Mouse (Mus musculus): ENCODE results near the gene Col18a1. TPM values are rescaled to one million over a fixed set of nuclear protein-coding genes. Genes with fewer than 3 reads are reported as not detected.
A peak's percentile ranks its signal among the peaks of the same experiment; 100 is the strongest.

Col18a1 gene
- polyA plus RNA-seq, 1 experiment from 2014 or later, result 107 TPM

DNA sequence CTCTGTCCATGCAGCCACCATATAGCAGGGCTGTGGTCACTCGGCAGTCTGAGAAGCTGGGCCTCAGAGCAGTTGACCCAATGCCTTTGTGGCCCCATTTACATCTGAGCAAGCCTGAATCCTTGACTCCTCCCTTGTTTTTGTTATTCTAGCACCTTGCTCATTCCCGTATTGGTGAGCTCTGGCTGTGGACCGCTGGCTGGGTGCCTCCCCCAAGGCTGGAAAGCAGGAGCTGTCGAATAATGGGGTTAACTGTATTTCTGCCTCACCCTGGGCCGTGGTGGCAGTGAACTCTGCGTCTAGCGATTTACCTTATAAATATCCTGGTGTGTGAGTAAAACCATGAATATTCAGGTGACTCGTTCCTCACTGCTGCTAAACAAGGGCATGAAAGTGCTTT, 149.8 kb downstream of the Col18a1 start:
- Histone ChIP-seq H3K9me3 (no peaks in the 10 kb centered on the region), H3K27ac (no peak overlapping the region), H3K27me3 (replicated peaks) (no peaks in the 10 kb centered on the region), H3K4me3 (no peak overlapping the region), H3K4me2 (replicated peaks) (no peak overlapping the region), H3K9ac (no peak overlapping the region), H3K4me1 (no peaks in the 10 kb centered on the region), H3K36me3 (no peaks in the 10 kb centered on the region)
- WGBS, result 31% methylated on average over 8 of the region's 8 CpGs
- ATAC-seq (ENCODE audit: low FRiP score, low read depth), result no peak

DNA sequence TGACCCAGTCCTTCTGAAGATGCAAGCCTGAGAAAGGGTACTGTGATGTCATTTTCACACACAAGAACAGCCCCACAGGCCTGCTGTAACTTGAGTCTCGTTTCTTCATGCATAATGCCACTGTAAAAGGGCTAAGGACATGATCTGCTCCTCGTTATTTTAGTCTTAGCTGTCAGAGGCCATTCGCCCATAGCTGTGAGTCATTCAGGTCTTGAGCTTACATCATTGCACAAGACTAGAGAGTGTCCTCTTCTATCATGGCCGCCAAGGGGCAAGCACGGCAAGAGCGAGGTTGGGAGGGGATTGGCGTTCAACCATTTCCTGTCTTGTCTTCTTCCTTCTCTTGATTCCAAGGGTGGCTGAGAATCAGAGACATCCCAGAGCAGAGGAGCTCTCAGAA, 150.3 kb downstream of the Col18a1 start:
- H3K9me3 ChIP-seq, result no peaks in the 10 kb centered on the region
- H3K9ac ChIP-seq, result no peak overlapping the region
- no peak overlapping the region for H3K4me2 ChIP-seq (replicated peaks)
- WGBS, result 90% methylated on average over 7 of the region's 7 CpGs
- no peak overlapping the region for H3K4me3 ChIP-seq
- no peaks in the 10 kb centered on the region for H3K4me1 ChIP-seq
- H3K36me3 ChIP-seq, result no peaks in the 10 kb centered on the region
- no peak overlapping the region for H3K27ac ChIP-seq
- no peaks in the 10 kb centered on the region for H3K27me3 ChIP-seq (replicated peaks)
- ATAC-seq (ENCODE audit: low FRiP score, low read depth), result no peak

DNA sequence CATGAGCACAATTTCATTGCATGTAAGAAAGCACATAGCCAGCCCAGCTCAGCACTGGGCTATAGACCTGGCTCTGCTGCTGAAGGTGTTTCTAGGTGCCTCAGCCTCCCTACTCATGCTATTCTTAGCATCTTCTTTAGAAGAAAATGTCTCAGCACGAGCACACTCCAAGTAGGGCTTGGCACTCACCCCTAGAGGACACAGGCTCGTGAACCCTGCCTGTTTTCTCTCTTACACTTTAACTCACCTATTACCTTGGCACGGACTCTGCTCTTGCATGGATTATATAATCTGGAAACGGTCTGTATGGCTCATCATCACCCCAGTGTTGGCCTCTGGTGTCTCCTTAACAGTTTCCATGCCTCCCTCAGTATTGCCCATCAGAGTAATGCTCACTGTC, 154.7 kb downstream of the Col18a1 start:
- no peak for ATAC-seq (ENCODE audit: low FRiP score, low read depth)
- WGBS, result 91% methylated on average over 4 of the region's 4 CpGs
- H3K27me3 ChIP-seq (replicated peaks), result no peaks in the 10 kb centered on the region

DNA sequence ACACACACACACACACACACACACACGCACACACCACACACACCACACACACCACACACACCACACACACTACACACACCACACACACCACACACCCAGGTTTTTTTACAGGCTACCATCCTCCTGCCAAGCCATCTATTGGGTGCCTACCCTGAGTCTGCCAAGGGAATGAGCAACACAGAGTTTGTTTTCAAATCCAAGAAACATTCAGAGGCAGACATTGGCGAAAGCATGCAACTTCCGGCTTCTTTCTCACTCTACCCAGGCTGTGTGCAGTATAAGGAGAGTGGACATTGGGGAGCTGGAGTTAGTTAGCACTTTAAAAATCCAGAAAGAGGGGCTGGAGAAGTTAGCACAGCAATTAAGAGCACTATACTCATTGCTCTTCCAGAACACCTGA, 157.7 kb downstream of the Col18a1 start:
- Histone ChIP-seq H3K27ac (no peak overlapping the region), H3K4me1 (peaks cover 12% of the 10 kb centered on the region), H3K27me3 (replicated peaks) (no peaks in the 10 kb centered on the region), H3K4me3 (no peak overlapping the region), H3K4me2 (replicated peaks) (no peak overlapping the region), H3K9ac (no peak overlapping the region), H3K36me3 (no peaks in the 10 kb centered on the region), H3K9me3 (no peaks in the 10 kb centered on the region)
- 93% methylated on average over 3 of the region's 3 CpGs for WGBS
- no peak for ATAC-seq (ENCODE audit: low FRiP score, low read depth)

More for the DNA sequence above, 154.7 kb downstream of the Col18a1 start:
- H3K9ac ChIP-seq, result no peak overlapping the region
- peaks cover 12% of the 10 kb centered on the region for H3K4me1 ChIP-seq
- H3K4me2 ChIP-seq (replicated peaks), result no peak overlapping the region
- H3K4me3 ChIP-seq, result no peak overlapping the region
- no peaks in the 10 kb centered on the region for H3K36me3 ChIP-seq
- no peaks in the 10 kb centered on the region for H3K9me3 ChIP-seq
- H3K27ac ChIP-seq, result no peak overlapping the region

DNA sequence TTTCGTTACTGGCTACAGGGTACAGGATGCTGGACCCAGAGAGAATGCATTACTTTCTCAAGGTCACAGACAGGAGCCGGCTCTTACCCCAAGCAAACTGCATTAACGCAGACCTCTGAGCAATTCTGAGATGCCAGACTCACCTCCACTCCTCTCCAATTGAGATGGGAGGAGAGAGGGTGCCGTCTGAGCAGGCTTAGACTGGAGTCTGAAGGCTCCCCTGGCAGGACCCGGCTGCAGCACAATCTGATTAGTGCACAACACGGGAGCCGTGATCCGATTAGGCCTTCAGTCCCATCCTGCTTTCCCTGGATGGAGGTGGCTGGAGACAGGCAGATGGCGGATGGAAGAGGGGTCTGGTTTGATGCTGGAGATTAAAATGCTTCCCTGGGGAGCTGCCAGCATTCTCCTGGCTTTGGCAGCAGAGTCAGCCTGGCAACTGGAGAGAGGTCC, 158.2 kb downstream of the Col18a1 start:
- Histone ChIP-seq H3K4me3 (no peak overlapping the region), H3K4me1 (peaks cover 12% of the 10 kb centered on the region), H3K9ac (no peak overlapping the region), H3K27me3 (replicated peaks) (no peaks in the 10 kb centered on the region), H3K27ac (no peak overlapping the region; the same call in 1 of the 2 replicates), H3K9me3 (no peaks in the 10 kb centered on the region), H3K4me2 (replicated peaks) (no peak overlapping the region), H3K36me3 (no peaks in the 10 kb centered on the region)
- 34% methylated on average over 9 of the region's 9 CpGs for WGBS
- ATAC-seq (ENCODE audit: low FRiP score, low read depth), result no peak

DNA sequence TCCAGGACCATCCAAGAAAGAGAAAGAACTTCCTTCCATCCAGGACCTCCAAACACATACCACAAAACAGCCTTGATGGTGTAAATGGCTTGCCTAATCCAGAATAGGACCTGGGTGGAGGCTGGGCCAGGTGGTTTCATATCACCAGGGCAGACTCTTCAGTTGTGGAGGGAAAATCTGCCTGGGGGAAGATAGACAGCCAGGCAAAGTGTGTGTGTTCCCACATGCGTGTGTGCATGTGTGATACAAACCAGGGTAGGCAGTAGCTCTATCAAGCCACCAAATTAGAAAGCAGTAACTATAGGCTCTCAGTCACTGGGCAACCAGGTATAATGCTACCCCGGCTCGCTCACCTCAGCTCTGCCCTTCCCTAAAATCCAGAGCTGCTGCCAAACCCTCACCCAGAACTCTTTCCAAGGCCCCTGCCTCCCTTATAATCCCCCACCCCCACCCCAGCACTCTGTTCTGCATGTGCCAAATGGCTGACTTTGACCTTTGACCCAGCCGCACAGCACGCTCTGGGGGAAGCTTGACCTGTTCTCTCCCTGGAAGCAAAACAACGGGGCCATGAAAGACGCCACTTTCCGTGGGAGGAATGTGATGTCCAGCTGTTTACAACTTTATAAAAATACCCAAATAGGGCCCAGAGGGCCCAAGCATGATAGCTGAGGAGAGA, 158.8 kb downstream of the Col18a1 start:
- no peak for ATAC-seq (ENCODE audit: low FRiP score, low read depth)
- H3K4me2 ChIP-seq (replicated peaks), result no peak overlapping the region
- H3K27ac ChIP-seq, result 0 out of 2 replicates have a peak overlapping the region, but pooled peaks have one; percentile 13
- no peaks in the 10 kb centered on the region for H3K36me3 ChIP-seq
- WGBS, result 32% methylated on average over 8 of the region's 8 CpGs
- H3K4me3 ChIP-seq, result no peak overlapping the region
- H3K9me3 ChIP-seq, result no peaks in the 10 kb centered on the region
- H3K9ac ChIP-seq, result no peak overlapping the region
- H3K4me1 ChIP-seq, result peaks cover 12% of the 10 kb centered on the region
- H3K27me3 ChIP-seq (replicated peaks), result no peaks in the 10 kb centered on the region

DNA sequence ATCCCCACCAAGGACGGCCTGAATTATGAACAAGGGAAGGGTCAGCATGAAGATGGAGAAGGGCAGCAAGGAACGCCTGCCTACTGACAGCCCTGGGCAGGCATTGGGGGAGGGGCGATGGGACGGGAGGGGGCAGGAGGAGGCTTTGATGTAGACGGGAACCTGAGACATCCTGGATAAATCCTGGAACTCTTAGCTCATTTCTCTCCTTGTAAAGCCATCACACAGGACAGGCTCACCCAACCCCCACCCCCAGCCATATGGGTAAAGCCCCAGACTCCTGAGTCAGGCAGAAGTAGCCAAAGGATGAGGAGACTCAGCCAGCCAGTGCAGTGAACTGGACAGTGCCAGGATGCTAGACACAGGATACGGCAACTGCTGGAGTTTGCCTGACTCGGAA, 161.4 kb downstream of the Col18a1 start:
- no peaks in the 10 kb centered on the region for H3K27me3 ChIP-seq (replicated peaks)
- WGBS, result 33% methylated on average over 7 of the region's 7 CpGs
- H3K9ac ChIP-seq, result no peak overlapping the region
- H3K9me3 ChIP-seq, result no peaks in the 10 kb centered on the region
- H3K4me3 ChIP-seq, result no peak overlapping the region
- H3K4me2 ChIP-seq (replicated peaks), result no peak overlapping the region
- no peak for ATAC-seq (ENCODE audit: low FRiP score, low read depth)
- no peaks in the 10 kb centered on the region for H3K36me3 ChIP-seq
- H3K27ac ChIP-seq, result no peak overlapping the region
- H3K4me1 ChIP-seq, result peaks cover 12% of the 10 kb centered on the region

Other genes with a start within 250 kb of the Col18a1 start
- 93.6 and 112 TPM in 2 replicates for gene Pcbp3, start 204.7 kb downstream of the Col18a1 start, polyA plus RNA-seq (2016; fragmentation: Nextera tagmentation; extraction: Ambion mirVana)
- 29.1 and 33.3 TPM in 2 replicates for gene Slc19a1, start 134.3 kb downstream of the Col18a1 start, polyA plus RNA-seq (2016; fragmentation: Nextera tagmentation; extraction: Ambion mirVana)
- gene Pofut2, start 92.7 kb upstream of the Col18a1 start, polyA plus RNA-seq (2016; fragmentation: Nextera tagmentation; extraction: Ambion mirVana), result 68.6 and 69.3 TPM in 2 replicates

Measured in neural tube, embryonic 12.5 days (tissue).